Mouse (Mus musculus) stomach, embryonic 16.5 days (tissue): ENCODE measurements around the gene Cybrd1. TPM values are rescaled to one million over a fixed set of nuclear protein-coding genes. Genes with fewer than 3 reads are reported as not detected.
A peak's percentile ranks its signal among the peaks of the same experiment; 100 is the strongest.

Source experiments
- ATAC-seq: fragments of 200-750 bp; cut with Nextera tagmentation; 2 replicates; pipeline ENCODE4 v1.8.0; 2017; ENCODE audit warnings: moderate number of reproducible peaks, moderate TSS enrichment; ENCODE audit not compliant: insufficient read depth, low FRiP score
- H3K27ac ChIP-seq: fragments of 300-500 bp; sonication (generic); 2 replicates; pipeline ENCODE4 v1.5.1; 2014; ENCODE audit warnings: low read length
- H3K27me3 ChIP-seq: fragments of 300-500 bp; sonication (generic); 2 replicates; pipeline ENCODE4 v1.6.1; 2014; ENCODE audit warnings: low read length, control low read depth, mixed read lengths; ENCODE audit not compliant: control insufficient read depth, insufficient read depth
- H3K36me3 ChIP-seq: fragments of 300-500 bp; sonication (generic); 2 replicates; pipeline ENCODE4 v1.6.1; 2014; ENCODE audit warnings: low read length; ENCODE audit not compliant: control insufficient read depth, insufficient read depth
- H3K4me1 ChIP-seq: fragments of 300-500 bp; sonication (generic); 2 replicates; pipeline ENCODE4 v1.6.1; 2014; ENCODE audit warnings: low read length, control low read depth, mixed read lengths; ENCODE audit not compliant: control insufficient read depth, insufficient read depth
- H3K4me2 ChIP-seq: fragments of 300-500 bp; sonication (generic); 2 replicates; pipeline ENCODE4 v1.6.1; 2014; ENCODE audit warnings: low read depth, low read length, mixed read lengths
- H3K4me3 ChIP-seq: fragments of 300-500 bp; sonication (generic); replicated peaks from 2 replicates; pipeline ENCODE4 v1.5.1; 2014; ENCODE audit warnings: mild to moderate bottlenecking, low read length
- H3K9ac ChIP-seq: fragments of 300-500 bp; sonication (generic); 2 replicates; pipeline ENCODE4 v1.6.1; 2014; ENCODE audit warnings: low read length
- H3K9me3 ChIP-seq: fragments of 300-500 bp; sonication (generic); replicated peaks from 2 replicates; pipeline ENCODE4 v1.6.1; 2016; ENCODE audit warnings: low read length, control low read depth; ENCODE audit not compliant: control insufficient read depth
- WGBS: fragments of 180-500 bp; shearing (Covaris S2); extraction: QIAGEN DNeasy Blood & Tissue Kit; methylation state at CpG from one replicate; pipeline ENCODE4 v1.1.7; 2014; 5-methylcytosine and 5-hydroxymethylcytosine counted together
- polyA plus RNA-seq: library from polyadenylated mRNA; unstranded; fragments of >200 nt; fragmentation: Nextera tagmentation; extraction: Ambion mirVana; gene quantifications from 2 replicates; pipeline ENCODE4 v1.2.1, GENCODE M21; 2015

The Cybrd1 gene
- polyA plus RNA-seq, 1 experiment from 2014 or later: 10.6 TPM

GRCm38 (mm10) chr2:71096170-71096569 is 21.6 kb upstream of the Cybrd1 start:
- ATAC-seq: peak; percentile 73; the same call in 1 of the 2 replicates
- H3K4me1 ChIP-seq: no peaks in the 10 kb centered on the region
- H3K27ac ChIP-seq: no peak overlapping the region
- no peaks in the 10 kb centered on the region for H3K27me3 ChIP-seq
- 0 out of 2 replicates have a peak, but pooled peaks cover 5% of the 10 kb centered on the region for H3K36me3 ChIP-seq
- H3K9ac ChIP-seq: no peak overlapping the region
- no peaks in the 10 kb centered on the region for H3K9me3 ChIP-seq
- H3K4me2 ChIP-seq: no peak overlapping the region
- no peak overlapping the region for H3K4me3 ChIP-seq
- WGBS: 57% methylated on average over 7 of the region's 7 CpGs

GRCm38 (mm10) chr2:71102621-71103291 is 15.0 kb upstream of the Cybrd1 start:
- Histone ChIP-seq H3K36me3 (no peaks in the 10 kb centered on the region), H3K4me3 (no peak overlapping the region), H3K27me3 (no peaks in the 10 kb centered on the region), H3K4me2 (no peak overlapping the region), H3K9ac (no peak overlapping the region), H3K9me3 (no peaks in the 10 kb centered on the region), H3K27ac (no peak overlapping the region), H3K4me1 (no peaks in the 10 kb centered on the region)
- ATAC-seq: no peak
- WGBS: 78% methylated on average over 10 of the region's 10 CpGs

GRCm38 (mm10) chr2:71103292-71103680 is 14.4 kb upstream of the Cybrd1 start:
- Histone ChIP-seq H3K9me3 (no peaks in the 10 kb centered on the region), H3K4me1 (no peaks in the 10 kb centered on the region), H3K36me3 (no peaks in the 10 kb centered on the region), H3K4me3 (no peak overlapping the region), H3K27ac (no peak overlapping the region), H3K4me2 (no peak overlapping the region), H3K9ac (no peak overlapping the region), H3K27me3 (no peaks in the 10 kb centered on the region)
- ATAC-seq: no peak
- 77% methylated on average over 4 of the region's 4 CpGs for WGBS

DNA sequence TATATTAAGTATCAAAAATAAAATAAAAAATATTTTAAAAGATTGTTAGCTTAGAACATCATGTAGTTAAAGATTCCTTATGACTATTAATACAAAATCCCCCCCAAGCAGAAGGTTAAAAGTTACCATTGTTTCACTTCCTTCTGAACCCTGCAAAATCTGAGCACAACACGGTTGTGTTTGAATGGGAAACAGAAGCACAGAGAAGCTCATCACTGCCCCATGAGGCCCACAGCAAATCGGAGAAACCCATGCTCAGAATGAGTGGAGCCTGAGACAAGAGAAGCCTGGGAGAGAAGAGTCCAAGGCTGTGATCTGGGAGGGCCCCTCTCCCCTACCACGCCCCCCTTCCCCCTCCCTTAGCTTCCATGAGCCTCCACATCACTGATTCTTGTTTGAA is 13.0 kb upstream of the Cybrd1 start:
- H3K9ac ChIP-seq: no peak overlapping the region
- no peaks in the 10 kb centered on the region for H3K27me3 ChIP-seq
- no peaks in the 10 kb centered on the region for H3K36me3 ChIP-seq
- no peak overlapping the region for H3K4me3 ChIP-seq
- 56% methylated on average over 3 of the region's 3 CpGs for WGBS
- no peaks in the 10 kb centered on the region for H3K9me3 ChIP-seq
- H3K4me1 ChIP-seq: no peaks in the 10 kb centered on the region
- no peak overlapping the region for H3K27ac ChIP-seq
- no peak for ATAC-seq
- H3K4me2 ChIP-seq: no peak overlapping the region

GRCm38 (mm10) chr2:71105469-71106215 is 12.1 kb upstream of the Cybrd1 start:
- ATAC-seq: 0 out of 2 replicates have a peak, but pooled peaks have one; percentile 10
- Histone ChIP-seq H3K4me3 (no peak overlapping the region), H3K27ac (no peak overlapping the region), H3K4me2 (no peak overlapping the region), H3K9me3 (no peaks in the 10 kb centered on the region), H3K9ac (no peak overlapping the region), H3K4me1 (no peaks in the 10 kb centered on the region), H3K36me3 (no peaks in the 10 kb centered on the region), H3K27me3 (no peaks in the 10 kb centered on the region)
- WGBS: 63% methylated on average over 14 of the region's 14 CpGs

DNA sequence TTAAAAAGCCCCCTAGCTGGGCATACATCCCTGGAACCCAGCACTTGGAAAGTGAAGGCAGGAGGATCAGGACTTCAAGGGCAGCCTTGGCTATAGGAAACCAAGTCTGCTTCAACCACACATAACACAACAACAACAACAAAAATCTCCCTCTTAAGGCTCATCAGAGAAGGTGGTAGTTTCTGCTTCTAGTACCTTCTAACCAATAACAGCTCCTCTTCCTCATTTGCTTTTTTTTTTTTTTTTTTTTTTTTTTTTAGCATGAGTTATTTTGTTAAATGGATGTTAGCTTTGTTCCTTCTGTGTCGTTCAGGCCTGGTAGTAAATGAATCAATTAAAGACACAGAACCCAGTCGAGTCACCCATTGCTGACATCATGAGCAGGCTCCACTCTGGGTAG is 10.5 kb upstream of the Cybrd1 start:
- H3K27ac ChIP-seq: no peak overlapping the region
- H3K27me3 ChIP-seq: no peaks in the 10 kb centered on the region
- H3K4me1 ChIP-seq: no peaks in the 10 kb centered on the region
- WGBS: 73% methylated on average over 2 of the region's 2 CpGs
- no peaks in the 10 kb centered on the region for H3K36me3 ChIP-seq
- no peak overlapping the region for H3K4me2 ChIP-seq
- H3K9me3 ChIP-seq: no peaks in the 10 kb centered on the region
- H3K4me3 ChIP-seq: no peak overlapping the region
- H3K9ac ChIP-seq: no peak overlapping the region
- no peak for ATAC-seq

- Histone ChIP-seq H3K36me3 (no peaks in the 10 kb centered on the region), H3K9me3 (no peaks in the 10 kb centered on the region), H3K9ac (no peak overlapping the region), H3K27ac (no peak overlapping the region), H3K4me2 (no peak overlapping the region), H3K4me3 (no peak overlapping the region), H3K27me3 (no peaks in the 10 kb centered on the region), H3K4me1 (no peaks in the 10 kb centered on the region)
- WGBS: 60% methylated on average over 3 of the region's 3 CpGs
- ATAC-seq: no peak
Observed at GRCm38 (mm10) chr2:71108541-71108940, 9.2 kb upstream of the Cybrd1 start.

DNA sequence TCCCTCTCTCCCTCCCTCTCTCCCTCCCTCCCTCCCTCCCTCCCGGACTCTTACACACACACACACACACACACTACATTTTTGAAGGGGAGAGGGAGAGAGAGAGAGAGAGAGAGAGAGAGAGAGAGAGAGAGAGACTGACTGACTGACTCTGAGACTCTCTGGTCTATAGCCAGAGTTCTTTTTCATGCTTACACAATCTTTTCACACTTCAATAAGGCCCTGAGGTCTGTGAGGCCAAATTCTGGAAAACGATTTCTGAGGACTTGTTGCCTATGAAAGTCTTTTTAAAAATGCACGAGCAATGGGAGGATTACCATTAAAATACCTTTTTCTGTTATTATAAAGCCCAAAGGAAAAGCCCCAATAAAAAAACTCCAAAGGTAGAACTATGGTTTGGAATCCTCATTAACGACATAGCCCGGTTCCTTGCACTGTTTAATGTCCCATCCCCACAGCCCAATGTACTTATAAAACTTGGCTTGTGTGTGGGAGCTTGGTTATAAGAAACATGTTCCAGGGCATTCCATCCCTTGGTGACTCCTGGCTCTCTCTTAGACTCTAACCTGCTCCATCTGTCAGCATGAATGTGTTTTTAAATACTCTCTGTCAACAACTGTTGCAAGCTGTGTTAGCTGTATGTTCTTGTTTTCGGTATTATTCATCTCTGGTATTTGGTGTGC is 4.1 kb upstream of the Cybrd1 start:
- H3K27ac ChIP-seq: no peak overlapping the region
- peaks cover 3% of the 10 kb centered on the region; the same call in 1 of the 2 replicates for H3K4me1 ChIP-seq
- H3K27me3 ChIP-seq: no peaks in the 10 kb centered on the region
- no peak overlapping the region for H3K9ac ChIP-seq
- 66% methylated on average over 6 of the region's 6 CpGs for WGBS
- H3K9me3 ChIP-seq: no peaks in the 10 kb centered on the region; the same call in 1 of the 2 replicates
- no peaks in the 10 kb centered on the region for H3K36me3 ChIP-seq
- no peak for ATAC-seq
- no peak overlapping the region for H3K4me3 ChIP-seq
- no peak overlapping the region for H3K4me2 ChIP-seq

DNA sequence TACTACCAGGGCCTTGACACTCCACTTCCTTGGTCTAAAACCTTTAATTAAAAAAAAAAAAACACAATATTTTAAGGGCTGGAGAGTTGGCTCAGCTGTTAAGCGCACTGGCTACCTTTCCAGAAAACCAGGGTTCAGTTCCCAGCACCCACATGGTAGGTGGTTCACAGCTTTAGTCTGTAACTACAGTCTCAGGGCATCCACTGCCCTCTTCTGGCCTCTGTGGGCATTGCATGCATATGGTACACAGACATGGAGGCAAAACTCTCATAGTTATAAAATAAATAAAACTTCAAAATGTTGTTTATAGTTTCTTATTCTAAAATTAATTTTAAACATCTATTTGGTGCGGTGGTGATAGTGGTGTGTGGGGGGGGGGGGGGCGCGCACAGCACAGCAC is 1.6 kb upstream of the Cybrd1 start:
- H3K36me3 ChIP-seq: no peaks in the 10 kb centered on the region
- no peak for ATAC-seq
- no peak overlapping the region for H3K4me3 ChIP-seq
- no peak overlapping the region for H3K4me2 ChIP-seq
- H3K9ac ChIP-seq: no peak overlapping the region
- H3K27ac ChIP-seq: no peak overlapping the region
- 79% methylated on average over 4 of the region's 4 CpGs for WGBS
- H3K4me1 ChIP-seq: peaks cover 3% of the 10 kb centered on the region; the same call in 1 of the 2 replicates
- H3K9me3 ChIP-seq: no peaks in the 10 kb centered on the region; the same call in 1 of the 2 replicates
- no peaks in the 10 kb centered on the region for H3K27me3 ChIP-seq
